Mouse (Mus musculus) hindlimb bud, embryonic 11.5 days (tissue): Measurements from ENCODE around the gene Angel2.

Experiments
- DNase-seq: peaks from one replicate; pipeline ENCODE4 v3.0.0-alpha.2; 2012; ENCODE audit warnings: low read depth, low spot score; ENCODE audit errors: extremely low spot score

The Angel2 gene

DNA sequence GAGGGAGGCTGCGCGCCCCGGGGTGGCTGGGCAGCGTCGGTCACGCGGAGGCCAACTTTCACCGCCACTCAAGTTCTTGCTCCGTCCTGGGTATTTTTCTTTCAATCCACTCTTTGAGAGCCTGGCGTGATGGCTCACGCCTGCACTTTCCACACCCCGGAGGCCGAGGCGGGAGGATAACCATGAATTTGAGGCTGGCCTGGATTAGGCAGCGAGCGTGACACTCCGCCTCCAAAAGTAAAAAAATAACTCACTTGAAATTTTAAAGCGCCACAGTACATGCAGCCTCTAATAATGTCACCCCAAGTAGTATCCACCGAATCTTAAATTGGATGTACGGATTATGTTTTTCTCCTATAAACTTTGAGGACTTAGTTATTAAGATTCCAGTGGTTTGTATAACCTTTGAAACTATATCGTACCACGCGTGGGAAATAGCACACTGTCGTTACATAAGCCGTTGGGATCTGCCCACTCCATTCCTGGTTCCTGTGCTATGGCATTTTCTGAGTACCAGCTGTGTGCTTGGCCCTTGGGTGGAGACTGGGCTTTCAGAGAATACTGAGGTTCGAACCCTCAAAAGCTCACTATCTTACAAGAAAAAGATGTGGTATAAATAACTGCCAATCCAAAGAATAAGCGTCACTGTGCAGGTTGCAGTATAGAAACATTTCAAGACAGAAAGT, 4.2 kb downstream of the Angel2 start:
- no peak for DNase-seq

DNA sequence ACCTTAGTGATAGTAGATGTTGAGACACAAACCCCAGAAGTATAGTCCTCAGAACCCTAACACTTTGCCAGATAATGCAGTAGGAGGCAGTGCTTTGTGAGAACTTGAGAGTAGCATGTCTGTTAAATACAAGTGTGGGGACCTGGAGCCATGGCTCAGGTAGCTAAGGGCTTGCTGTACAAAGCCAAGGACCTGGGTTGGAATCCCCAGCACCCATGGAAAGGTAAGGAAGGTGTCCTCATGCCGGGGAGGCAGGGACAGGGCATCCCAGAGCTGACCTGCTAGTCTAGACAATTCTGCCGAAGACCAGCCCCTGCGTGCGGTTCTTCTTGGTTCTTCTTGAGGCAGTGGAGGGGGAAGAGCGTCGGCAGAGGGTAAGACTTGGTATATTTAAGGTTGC, 5.3 kb downstream of the Angel2 start:
- no peak for DNase-seq

DNA sequence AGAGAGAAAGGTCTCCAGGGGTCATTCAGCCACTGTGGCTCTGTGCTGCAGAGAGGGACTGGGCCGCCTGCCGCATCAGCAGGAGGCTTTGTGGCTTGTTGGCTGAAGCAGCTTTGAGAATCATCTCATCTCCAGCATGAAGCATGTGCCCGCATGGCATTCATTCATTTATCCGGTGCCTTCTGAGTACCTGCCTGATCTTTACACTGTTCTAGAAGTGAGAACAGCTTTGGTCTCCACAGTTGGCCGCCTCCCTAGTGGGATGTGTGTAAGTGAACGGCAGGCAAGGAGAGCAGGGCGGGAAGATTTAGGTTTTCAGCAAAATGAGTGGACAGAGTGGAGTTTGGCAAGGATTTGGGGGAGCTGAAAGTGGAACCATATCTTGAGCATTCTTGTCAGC, 14.9 kb downstream of the Angel2 start:
- no peak for DNase-seq

DNA sequence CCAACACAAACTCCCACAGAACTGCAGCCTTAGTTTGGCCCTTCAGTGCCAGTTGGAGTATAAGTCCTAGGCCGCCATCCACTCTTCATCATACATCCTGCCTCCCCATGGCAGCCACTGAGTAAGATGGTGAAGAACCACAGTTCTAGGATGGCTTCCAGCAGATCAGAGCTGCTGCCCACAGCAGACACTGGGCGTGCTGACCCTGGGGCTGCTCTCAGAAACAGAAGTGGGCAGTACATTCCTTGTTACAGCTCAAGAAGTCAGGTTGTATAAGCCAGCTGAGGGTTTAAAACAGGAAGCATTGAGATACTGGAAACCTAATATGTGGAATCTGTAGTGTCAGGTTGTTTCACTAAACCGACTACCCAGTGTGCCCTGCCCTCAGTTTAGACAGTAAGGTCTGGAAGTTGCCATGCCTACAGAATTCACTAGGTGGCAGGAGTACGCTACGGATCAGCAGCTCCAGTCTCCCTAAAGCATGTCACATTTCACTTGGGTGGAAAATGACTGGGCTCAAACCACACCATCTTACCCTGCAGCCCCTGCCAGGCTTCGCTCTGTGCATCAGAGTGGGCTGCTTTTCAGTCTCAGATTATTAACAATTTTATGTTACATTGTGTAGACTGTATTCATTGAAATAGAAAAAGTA, 19.3 kb downstream of the Angel2 start:
- no peak for DNase-seq

DNA sequence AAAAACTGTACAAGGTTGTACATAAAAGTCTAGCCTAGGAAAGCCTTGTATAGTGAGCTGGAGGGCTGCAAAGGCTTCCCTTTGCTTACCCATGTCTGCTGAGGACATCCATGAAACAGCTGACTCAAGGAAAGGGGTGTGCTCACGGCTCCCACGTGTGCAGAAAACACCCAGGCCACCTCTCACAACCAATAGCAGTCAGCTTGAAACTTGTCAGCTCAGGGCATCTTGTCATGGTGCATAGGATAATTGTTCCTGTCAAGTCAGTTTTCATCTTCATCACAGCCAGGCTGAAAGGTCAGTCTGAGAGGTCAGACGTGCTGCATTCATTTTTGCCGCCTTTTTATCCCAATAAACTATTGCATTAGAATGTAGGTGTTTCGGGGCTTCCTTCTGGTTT, 23.1 kb downstream of the Angel2 start:
- no peak for DNase-seq

DNA sequence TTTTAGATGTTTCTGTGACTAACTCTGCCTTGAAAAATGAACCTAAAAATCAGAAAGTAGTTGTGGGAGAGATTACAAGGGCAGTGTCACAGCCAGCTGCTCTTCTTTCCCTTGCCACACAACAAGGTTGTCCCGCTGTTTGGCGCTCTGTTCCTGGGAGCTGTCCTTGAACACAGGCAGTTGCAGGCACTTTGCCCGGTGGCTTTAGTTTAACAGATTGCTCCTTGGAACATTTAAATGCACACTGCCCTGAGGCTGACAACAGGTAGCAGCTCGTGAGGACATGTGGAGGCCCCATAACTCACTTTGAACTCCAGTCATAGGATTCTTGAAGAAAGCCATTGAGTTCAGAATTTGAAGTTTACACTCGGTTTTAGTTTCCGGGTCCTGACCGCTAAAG, 23.5 kb downstream of the Angel2 start:
- no peak for DNase-seq

DNA sequence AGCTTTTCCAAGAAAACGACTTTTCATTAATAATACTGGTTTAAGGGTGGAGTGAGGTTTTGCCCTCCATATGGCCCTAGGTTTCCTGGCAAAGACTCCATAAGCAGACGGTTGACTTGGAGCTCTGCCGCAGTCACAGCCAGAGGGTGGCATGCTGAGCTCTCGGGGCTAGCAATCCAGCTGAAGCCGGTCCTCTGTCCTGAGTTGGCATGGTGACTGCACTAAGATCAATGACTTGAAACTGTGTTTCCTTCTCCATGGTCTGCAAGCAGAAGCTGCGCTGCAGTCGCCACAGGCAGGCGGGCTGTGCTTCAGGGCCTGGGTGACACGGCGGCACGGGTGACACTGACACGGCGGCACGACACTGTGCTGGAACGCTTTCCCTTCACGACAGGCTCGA, 23.9 kb downstream of the Angel2 start:
- no peak for DNase-seq

DNA sequence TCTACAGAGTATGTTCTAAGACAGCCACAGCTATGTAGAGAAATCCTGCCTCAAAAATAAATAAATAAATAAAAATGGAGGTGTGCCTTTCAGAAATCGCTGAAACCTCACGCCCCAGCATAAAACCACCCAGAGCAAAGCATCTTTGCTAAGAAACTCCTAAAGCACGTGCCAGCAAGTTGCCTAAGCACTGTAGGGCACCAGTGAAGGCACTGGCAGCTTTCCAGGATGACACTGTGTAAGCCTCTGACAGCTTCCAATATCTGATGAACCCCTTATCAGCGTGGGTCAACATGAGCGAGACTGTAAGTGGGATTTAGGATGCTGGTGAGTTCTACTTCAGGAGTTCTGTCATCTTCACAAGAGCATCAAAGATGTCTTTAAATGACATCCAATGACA, 26.1 kb downstream of the Angel2 start:
- no peak for DNase-seq

DNA sequence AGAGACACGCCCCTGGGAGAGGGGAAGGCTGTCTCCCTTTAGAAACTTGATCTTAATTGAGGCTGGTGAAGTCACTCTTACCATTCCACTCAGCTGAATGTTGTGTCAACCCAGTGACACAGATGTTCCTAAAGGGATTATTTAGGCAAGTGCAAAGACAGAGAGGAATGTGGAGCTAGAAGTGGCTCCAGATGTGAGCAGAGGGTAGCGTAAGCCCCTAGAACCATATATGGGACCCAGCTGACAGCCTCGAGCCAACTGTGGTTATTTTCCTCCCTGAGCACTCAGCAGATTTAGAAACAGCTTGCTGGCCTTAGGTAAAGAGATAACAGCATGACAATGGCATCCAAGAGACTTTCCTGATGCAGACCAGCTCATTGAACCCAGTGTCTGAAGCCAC, 28.1 kb downstream of the Angel2 start:
- no peak for DNase-seq

DNA sequence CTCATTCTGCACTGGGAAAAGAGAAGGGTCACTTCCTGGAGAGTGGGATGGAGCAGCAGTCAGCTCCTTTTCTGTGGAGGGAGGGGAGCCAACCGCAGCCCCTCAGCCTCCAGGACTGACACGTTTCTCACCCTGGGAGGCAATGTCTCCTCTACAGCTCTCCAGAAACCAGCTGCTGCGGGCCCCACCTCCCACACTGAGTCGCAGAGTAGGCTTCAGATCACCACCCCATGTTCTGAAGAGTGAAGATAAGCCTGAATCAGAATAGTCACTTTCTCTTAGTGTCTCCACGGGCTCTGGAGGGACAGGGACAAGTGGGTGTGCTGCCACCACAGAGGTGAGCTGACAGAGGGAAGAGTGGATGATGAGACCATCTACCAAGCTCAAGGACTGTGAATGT, 33.9 kb downstream of the Angel2 start:
- no peak for DNase-seq

DNA sequence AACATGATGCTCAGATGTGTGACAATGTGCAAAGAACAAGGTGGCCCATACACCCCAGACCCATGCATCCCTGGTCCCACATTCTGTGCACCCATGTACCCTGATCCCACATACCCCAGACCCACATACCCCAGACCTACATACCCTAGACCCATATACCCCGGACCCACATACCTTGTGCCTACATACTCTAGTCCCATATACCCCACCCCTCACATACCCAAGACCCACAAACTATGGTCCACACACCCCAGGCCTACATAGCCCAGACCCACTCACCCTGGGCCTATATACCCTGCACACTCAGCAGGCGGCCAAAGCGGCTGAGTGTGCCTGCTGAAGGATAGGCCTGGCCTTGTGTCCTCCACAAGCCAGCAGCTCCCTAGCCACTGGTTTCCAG, 37.8 kb downstream of the Angel2 start:
- DNase-seq, result no peak

DNA sequence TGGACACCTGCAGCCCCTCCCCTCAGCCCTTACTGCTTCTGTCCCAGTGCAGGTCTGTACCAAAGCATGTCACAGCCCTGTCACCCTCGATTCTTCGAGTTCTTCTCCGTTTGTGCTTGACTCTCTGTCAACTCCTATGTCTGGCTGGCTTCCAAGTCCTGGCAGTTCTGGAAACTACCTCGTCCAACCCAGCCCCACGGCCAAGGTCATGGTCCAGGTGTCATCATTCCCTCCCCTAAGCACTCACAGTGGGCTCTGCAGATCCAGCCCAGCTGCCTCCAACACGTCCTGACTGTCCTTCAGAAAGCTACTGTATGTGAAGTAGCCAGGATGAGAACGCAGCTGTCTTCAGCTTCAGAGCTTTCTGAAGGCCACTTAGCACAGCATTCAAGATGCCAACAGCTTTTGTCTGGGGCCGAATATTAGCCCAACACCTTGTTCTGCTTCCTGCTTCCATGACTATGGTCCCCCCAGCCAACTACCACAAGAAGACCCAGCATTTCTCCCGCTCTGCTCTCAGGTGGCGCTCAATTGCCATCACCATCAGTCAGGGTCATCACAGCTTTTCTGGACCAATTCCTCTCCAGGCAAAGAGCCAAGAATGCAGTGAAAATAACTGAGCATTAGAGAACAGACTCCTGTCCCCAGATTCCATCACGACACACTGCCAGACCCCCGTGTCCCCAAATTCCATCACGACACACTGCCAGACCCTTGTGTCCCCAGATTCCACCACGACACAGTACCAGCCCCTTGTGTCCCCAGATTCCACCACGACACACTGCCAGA, 40.3 kb downstream of the Angel2 start:
- no peak for DNase-seq

DNA sequence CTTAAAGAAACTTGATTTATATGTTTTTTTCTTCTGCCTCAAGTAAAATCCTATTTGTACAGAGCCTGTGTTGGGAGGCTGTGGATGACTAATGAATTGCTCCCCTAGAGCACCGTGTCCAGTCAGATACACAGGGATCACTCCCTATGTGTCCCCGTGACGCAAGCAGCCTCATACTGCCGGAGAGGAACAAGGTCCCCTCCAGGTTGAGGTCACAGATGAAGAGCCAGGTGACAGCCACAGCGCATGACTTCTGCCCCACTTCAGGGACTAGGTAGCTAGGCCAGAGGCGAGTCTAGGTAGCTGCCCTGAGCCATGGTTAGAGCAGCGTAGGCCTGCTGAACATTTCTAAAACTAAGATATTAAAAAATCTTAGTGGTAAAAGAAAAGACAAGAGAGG, 43.1 kb downstream of the Angel2 start:
- no peak for DNase-seq

DNA sequence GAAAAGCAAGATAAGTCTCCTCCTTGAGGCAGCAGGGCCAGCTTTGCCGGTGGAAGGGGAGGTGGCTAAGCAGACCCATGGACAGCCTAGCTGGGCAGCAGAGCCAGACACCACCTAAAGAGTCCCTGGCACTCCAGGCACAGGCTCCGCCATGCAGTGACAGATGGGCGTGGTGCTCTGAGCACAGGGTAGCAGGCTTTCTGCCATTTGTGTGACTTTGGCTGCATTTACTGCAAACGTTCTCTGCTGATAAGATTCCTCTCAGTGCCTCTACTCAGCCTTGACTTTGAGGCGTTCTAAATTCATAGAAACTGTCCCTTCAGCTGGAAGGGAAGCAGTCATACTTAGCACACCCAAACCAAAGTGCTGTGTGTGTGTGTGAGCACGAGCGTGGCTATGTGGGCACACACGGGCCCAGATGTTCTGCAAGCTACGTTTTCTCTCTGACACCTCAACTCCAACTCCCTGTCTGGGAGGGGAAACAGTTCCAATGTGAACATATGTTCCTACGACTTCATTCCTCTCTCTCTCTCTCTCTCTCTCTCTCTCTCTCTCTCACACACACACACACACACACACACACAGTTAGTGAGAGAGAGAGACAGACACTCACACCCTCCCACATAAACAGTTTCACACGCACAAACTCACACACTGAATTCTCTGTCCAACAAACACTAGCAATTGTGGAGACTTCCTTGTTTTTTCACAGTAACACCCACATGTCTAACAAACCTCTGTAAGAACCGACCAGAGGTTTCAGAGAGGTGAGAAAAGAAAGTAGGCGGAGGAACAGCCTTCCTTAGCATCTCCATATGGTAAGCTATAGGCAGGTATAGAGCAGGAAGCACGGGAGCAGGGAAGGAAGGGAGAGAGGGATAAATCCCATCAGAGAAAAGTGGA, 47.0 kb downstream of the Angel2 start:
- DNase-seq, result no peak

DNA sequence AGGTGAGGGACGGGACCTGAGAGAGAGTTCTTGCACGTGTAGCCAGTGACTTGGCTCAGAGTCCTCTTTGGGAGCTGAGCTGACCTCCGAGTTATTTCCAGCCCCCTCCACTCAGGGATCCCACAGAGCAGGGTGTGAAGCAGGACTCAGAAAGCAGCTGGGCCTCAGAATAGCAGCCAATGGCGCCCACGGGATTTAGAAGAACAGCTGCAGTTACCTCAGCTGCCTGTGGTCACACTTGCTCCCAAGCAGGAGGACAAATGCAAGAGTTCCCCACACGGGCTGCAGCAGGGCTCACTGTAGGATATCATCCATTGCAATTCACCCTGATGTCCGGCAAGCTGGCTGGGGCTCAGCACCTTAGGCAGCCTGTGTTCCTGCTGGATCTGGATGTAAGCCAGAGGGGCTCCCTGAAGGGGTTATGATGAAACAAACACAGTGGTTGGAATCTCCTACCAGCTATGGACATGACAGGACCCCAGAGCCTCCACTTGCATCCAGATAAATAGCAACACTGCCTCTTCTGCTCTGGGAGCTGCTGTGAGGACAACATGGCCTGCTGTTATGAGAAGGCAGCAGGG, 47.8 kb downstream of the Angel2 start:
- no peak for DNase-seq

DNA sequence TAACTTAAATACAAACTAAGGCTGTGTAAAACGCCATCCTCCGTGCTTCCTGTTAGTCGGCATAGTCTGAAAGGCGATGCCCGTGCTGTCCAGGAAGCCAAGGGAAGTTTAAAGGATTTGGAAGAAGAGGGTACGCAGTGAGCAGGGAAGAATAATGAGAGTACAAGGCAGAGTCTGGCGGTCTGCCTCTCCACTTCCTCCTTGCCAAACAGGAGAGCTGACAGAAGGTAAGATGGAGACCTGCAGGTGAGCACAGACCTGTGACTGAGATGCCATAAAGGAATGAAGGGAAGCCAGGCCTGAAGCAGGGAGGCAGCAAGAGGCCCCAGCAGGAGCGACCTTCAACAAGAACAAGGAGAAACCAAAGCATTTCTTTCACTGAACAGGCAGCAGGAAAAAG, 49.3 kb downstream of the Angel2 start:
- no peak for DNase-seq

DNA sequence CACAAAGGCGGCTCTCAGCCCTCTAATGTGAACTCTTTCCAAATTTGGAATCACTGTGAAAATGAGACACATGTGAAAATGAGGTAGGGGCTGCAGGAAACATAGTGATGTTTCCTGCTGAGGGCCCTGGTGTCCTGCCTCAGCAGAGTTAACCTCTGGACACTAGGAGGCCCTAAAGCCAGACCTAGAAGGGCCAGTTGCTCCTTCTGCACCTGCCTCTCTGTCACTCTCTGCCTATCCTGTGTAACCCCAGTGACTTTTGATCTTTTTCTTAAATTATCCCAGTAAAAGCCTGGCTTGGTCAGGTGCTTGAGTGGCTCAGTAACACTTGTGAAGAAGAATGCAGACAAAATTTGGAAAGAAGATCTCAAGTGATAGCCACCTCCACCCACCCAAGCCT, 49.9 kb downstream of the Angel2 start:
- no peak for DNase-seq

DNA sequence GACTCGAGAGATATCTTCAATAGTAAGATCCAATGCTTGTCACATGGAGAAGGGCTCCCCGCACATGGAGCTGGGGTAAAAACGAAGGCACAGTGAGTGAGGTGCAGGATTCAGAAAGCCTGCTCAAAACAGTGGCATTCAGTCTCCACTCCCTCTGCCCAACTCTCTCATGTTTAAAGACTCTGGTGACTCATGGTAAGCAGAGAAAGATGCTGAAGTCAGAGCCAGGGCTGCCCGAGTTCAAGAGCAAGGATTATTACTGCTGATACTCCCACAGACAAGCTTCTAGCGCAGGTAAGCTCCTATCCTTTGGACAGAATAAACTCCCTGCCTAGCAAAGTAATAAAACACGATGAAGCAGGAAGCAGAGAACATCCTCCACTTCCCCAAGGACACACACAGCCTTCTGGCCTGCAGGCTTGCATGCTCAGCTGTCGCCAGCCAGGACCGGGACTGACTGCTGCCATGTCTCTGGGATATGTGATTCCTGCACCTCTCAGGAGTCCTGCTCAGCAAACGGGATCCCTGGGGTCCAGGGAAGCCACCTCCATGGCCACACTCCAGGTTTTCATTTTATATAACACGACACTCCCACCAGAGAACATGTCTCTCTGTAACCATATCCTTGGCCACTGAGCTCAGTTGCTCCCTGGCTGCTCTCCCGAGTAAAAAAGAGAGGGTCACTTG, 52.1 kb downstream of the Angel2 start:
- no peak for DNase-seq

DNA sequence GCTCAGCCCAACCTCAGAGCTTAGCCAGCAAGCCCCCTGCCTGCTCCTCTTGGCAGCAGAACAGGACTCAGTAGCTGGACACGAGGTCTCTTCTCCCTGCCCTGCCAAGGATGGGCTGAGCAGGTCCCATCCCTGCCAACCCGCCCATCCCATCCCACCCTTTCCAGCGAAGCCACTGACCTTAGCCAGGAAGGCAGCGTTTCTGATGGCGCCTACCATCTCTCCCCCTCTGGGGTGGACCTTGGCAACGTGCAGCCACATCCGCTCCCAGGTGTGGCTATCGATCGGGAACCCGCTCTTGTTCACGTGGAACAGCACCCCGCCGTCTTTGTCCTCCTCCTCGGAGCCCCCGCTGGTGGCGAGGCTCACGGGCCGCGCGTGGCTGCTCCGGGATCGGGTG, 53.1 kb downstream of the Angel2 start:
- DNase-seq, result no peak

DNA sequence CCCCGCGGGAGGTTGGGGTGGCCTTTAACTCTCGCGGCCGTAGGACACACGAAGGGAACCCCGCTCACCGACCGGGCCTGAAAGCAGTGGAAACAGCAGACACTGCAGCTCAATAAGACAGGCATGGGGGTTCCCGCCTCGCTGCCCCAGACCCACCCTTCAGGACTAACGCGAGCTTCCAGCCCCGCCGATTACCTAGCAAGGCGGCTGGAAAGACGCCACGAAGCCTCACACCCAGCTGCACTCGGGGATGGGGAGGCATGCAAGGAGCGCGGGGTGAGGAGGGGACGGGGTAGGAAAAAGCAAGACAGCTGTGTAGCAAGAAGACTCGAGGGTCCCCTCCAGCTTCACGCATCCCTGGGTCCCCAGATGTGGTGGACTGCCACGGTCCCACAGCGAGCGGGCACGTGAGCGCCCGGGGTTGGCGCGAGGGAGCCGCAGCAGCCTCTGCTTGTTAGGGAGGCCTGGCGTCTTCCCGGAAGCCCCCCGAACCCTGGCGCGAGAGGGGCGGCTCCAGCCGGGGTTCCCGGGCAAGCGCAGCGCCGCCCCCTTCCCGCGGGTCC, 53.7 kb downstream of the Angel2 start:
- no peak for DNase-seq
